Mouse (Mus musculus) lung, adult 2 months (tissue): ENCODE results near the gene Ptpru. TPM values are rescaled to one million over a fixed set of nuclear protein-coding genes. Genes with fewer than 3 reads are reported as not detected.

Source experiments
- DNase-seq: peaks from one replicate; pipeline ENCODE4 v3.0.0; 2022
- H3K4me1 ChIP-seq: fragments of 200-500 bp; 2 replicates; pipeline ENCODE4 v1.6.1; 2011; ENCODE audit warnings: low read length; ENCODE audit not compliant: control insufficient read depth, insufficient read depth
- H3K4me3 ChIP-seq: fragments of 200-500 bp; replicated peaks from 2 replicates; pipeline ENCODE3; 2011; ENCODE audit warnings: low read depth, mild to moderate bottlenecking, control low read depth, low read length; ENCODE audit errors: extremely low read depth
- CTCF ChIP-seq: fragments of 200-500 bp; IDR thresholded peaks from 2 replicates; pipeline ENCODE4 v1.5.1; 2011; ENCODE audit warnings: mild to moderate bottlenecking, low read length, control low read depth; ENCODE audit not compliant: insufficient read depth
- POLR2A ChIP-seq: fragments of 200-500 bp; IDR thresholded peaks from 2 replicates; pipeline ENCODE4 v1.6.1; 2011; ENCODE audit warnings: low read depth, mild to moderate bottlenecking, control low read depth, low read length, borderline replicate concordance; ENCODE audit errors: extremely low read depth
- WGBS: fragments of 180-500 bp; shearing (Covaris S2); methylation state at CpG from one replicate; pipeline ENCODE4 v1.1.7; 2018; 5-methylcytosine and 5-hydroxymethylcytosine counted together
- polyA plus RNA-seq: library from polyadenylated mRNA; depleted of rRNA; stranded (reverse); fragments of >200 nt; gene quantifications from 2 replicates; pipeline ENCODE4 v1.2.3, GENCODE M21; 2012

Gene Ptpru
- polyA plus RNA-seq, 1 experiment: 32.4 TPM

DNA sequence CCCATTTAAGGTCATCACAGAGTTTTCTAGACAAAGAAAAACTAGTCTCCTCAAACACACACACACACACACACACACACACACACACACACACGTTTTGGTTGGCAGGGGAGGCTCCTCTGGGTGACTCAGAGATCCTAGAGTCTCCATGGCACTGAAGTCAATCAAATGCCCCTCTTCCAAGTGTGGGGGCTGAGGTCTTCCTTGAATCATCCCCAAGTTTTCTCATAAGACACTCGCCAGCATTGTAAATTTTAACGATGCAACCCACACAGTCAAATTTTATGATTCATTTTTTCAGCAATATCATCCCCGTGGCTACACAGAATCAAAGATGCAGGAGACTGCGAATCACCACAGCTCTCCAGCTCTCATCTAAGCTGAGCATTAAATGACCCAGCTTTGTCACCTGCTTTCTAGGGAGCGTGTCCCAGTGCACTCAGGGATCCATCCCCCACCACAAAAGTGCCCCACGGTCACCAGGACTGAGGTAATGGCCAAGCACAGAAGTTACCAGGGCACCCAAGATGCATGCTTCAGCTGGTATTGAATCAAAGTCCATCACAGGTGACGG is 75.8 kb downstream of the Ptpru start:
- WGBS: 79% methylated on average over 8 of the region's 8 CpGs
- Histone ChIP-seq H3K4me3 (no peak overlapping the region), H3K4me1 (no peaks in the 10 kb centered on the region)
- no peak for DNase-seq
- TF ChIP-seq POLR2A: no peak
- no peak for TF ChIP-seq CTCF

DNA sequence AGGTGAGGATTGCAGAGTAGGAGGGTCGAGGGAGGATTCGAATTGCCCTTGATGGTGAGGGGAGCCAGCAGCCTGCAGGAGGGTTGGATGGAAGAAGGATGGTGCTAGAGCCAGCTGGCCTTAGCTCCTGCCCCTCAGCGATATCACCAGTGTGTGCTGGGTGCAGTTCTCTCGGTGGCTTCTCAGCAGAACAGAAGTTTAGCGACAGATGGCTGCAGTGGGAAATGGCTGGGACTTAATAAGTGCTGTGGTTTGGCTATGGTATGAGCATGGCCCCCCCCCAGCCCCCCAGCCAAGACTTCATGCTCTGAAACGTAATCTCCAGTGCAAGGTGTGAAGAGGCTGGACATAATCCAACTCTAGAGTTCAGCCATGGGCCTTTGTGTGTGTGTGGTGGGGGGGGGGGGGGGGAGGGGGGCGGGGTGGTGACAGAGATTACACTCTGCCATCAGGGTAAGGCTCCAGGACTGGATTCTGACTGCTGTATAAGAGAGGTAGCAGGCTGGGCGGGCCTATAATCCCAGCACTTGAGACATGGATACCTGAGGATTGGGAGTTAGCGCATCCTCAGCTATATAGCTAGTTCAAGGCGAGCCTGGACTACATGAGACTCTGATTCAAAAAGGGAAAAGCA is 85.8 kb downstream of the Ptpru start:
- no peak for TF ChIP-seq CTCF
- TF ChIP-seq POLR2A: no peak
- no peak for DNase-seq
- H3K4me1 ChIP-seq: no peaks in the 10 kb centered on the region
- WGBS: 56% methylated on average over 10 of the region's 10 CpGs
- no peak overlapping the region for H3K4me3 ChIP-seq

DNA sequence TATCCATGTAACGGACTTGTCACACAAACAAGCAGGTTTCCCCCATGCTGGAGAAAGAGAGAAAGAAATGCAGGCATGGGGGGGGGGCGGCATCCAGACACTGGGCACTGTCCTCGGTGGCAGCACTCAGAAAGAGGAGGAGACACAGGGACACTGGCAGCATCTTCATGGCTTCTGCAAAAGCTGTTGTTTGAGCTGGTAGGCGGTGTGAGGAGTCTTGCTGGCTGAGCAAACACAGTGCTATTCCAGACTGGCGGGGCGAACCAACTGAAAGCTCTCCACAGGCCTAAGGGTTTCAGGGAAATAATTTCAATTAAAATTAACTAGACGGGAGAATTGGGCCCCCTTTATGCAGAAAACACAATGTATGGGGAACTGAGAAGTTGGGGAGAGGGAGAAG is 86.5 kb downstream of the Ptpru start:
- DNase-seq: no peak
- WGBS: 63% methylated on average over 7 of the region's 7 CpGs
- Histone ChIP-seq H3K4me3 (no peak overlapping the region), H3K4me1 (no peaks in the 10 kb centered on the region)
- TF ChIP-seq POLR2A (no peak), CTCF (no peak)

DNA sequence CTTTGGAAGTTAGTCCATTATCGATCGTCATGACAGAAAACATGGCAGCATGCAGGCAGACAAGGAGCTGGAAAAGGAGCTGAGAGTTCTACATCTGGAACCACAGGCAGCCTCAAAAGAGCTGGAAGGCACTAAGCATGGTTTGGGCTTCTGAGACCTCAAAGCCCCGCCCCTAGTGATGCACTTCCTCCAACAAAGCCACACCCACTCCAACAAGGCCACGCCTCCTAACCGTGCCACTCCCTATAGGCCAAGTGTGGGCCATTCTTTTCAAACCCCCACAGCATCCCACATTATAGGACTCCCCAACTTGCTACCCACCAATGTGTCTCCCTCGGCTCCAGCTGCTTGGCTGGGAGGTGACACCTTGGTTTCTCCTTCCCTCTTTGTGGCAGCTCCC is 88.3 kb downstream of the Ptpru start:
- DNase-seq: no peak
- Histone ChIP-seq H3K4me1 (no peaks in the 10 kb centered on the region; the same call in 1 of the 2 replicates), H3K4me3 (no peak overlapping the region)
- no peak for TF ChIP-seq CTCF
- no peak for TF ChIP-seq POLR2A
- WGBS: 79% methylated on average over 6 of the region's 6 CpGs

DNA sequence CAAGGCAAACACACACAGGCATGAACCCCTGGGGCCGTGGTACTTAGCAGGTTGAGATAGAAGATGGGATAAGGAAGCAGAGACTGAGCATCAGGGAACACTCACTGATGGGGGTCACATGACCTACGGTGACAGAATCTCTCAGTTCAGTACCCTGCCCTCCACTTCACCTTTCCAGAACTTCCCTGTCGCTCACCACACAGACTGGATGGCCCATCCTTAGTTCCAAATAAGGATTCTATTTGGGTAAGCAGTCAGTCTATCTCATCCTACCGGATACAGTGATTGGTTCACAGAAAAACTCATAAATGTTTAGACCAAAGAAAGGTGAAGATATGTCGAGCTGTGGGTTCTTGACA is 93.4 kb downstream of the Ptpru start:
- peaks cover 13% of the 10 kb centered on the region for H3K4me1 ChIP-seq
- TF ChIP-seq POLR2A: no peak
- no peak for TF ChIP-seq CTCF
- WGBS: 29% methylated on average over 5 of the region's 5 CpGs
- no peak overlapping the region for H3K4me3 ChIP-seq
- no peak for DNase-seq

DNA sequence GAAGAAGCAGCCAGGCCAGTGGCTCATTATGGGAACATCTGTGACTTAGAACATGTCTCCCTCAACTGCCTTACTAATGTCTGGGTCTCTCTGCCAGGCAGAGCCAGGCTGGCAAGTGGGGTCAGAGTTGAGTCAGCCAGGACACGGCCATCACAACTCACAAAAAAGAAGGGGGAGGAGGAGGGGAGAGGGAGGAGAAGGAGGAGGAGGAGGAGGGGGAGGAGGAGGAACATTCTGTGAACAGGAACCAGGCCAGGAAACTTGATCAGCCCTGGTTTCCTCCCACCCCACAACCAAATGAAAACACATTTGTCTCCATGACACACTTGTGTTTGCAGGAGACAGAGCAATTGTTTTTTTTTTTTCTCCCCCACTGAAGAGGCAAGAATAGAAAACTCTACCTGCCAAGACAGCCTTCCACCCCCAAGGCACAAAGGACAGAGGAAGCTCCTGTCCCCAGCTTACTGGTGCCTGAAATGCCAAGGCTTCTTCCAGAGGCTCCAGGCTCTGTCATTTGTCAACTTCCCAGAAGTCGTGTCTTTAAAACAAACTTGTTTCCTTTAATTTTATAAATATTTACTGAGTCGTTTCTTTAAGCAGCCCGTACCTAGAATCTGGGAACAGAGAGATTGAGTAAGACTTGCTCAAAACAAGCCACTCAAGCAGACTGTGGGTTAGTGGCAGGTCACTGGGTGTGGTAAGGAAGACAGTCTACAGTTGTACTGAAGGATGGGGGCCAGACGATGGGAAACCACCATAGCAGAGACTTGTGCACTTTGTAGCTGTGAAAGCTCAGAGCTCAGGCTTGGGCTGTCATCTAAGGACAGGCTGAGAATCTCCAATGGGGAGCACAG is 94.0 kb downstream of the Ptpru start:
- Histone ChIP-seq H3K4me3 (no peak overlapping the region), H3K4me1 (peaks cover 13% of the 10 kb centered on the region)
- TF ChIP-seq POLR2A (peak; percentile 25; the same call in 1 of the 2 replicates), CTCF (no peak)
- DNase-seq: peak; percentile 40
- 4% methylated on average over 5 of the region's 5 CpGs for WGBS

DNA sequence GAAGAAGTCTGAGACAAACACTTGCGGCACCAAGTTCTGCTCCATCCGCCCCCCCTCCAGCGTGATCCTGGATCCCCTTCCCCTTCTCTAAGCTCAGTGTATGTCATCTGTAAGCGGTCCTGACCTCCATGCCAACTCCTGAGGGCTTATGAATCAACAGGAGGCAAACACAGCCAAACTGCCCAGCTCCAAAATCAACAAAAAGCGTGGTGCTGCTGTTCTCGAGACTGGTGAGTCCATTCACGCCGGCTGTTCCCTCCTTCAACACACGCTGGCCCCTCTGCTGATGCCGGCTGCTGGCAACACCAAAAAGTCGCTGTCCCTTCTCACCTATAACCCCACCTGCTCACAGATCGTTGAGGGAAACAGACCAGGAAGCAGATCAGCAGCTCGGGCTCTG is 95.1 kb downstream of the Ptpru start:
- peaks cover 13% of the 10 kb centered on the region for H3K4me1 ChIP-seq
- H3K4me3 ChIP-seq: no peak overlapping the region
- TF ChIP-seq CTCF (no peak), POLR2A (peak; percentile 19; the same call in 1 of the 2 replicates)
- peak; percentile 26 for DNase-seq
- WGBS: 42% methylated on average over 13 of the region's 13 CpGs

DNA sequence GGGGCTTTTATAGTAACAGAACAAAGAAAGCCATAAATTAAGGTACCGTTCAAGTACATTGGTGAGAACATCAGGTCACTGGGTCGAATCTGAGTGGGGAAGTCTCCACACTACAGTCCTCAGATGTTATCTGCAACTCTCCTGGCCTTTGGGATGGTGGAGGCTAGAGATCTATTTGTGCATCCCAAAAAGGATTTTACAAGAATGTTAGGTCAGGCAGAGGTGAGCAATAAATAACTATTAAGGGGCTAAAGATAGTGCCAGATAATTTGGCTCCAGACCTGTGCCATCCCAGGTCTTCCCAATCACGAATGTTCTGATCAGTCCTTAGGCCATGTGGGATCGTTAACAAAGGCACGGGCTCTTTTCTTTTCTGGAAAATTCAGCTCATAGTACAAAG is 97.5 kb downstream of the Ptpru start:
- 69% methylated on average over 5 of the region's 5 CpGs for WGBS
- no peak for DNase-seq
- H3K4me3 ChIP-seq: no peak overlapping the region
- TF ChIP-seq CTCF (no peak), POLR2A (no peak)
- peaks cover 13% of the 10 kb centered on the region for H3K4me1 ChIP-seq

DNA sequence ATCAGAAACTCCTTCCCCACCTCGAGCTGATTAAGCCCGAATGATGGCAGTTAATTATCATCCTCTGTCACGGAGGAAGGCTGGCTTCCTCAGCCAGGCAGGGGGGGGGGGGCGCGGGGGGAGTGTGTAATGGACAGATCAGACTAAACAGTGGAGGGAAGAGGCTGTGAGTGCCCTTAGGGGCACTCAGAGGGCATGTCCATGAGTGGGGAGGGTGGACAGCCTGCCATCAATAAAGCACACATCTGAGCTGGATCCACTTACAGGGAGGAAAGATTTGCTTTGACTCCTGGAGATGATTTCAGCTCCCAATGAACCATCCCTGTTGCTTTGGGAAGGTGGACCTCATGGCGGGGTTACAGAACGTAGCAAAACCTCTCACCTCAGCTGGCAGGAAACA is 109.5 kb downstream of the Ptpru start:
- Histone ChIP-seq H3K4me1 (no peaks in the 10 kb centered on the region), H3K4me3 (no peak overlapping the region)
- TF ChIP-seq CTCF: no peak
- no peak for TF ChIP-seq POLR2A
- WGBS: 35% methylated on average over 7 of the region's 7 CpGs
- no peak for DNase-seq

DNA sequence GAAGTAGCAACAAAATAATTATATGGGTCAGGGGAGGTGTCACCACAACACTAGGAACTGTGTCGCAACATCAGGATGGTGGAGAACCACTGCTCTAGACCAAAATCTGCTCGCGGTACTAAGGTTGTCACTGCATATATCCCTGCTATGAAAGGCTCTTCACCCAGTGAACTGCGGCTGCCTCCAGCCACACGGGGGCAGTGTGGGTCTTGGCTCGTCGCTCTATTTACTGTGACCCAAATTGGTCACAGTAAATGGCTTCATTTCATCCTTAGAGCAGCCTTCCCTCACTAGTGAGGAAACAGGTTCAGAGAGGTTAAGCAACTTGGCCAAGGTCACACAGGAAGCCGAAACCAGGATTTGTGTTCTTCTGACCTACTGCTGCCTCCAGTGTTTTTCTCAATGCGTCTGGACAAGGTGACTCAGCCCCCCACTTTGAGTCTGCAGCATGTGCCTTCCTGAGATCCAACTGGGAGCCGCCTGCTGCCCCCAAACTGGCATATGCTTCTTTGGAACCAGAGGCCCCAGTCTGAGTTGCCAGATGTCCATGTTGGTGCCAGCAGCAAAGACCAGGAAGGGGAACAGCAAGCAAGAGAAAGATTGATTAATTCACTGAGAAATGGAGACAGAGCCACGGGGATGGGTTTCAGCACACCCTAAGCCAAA is 114.5 kb downstream of the Ptpru start:
- TF ChIP-seq CTCF (peak; percentile 84), POLR2A (no peak)
- H3K4me1 ChIP-seq: peaks cover 10% of the 10 kb centered on the region; the same call in 1 of the 2 replicates
- 43% methylated on average over 11 of the region's 11 CpGs for WGBS
- no peak overlapping the region for H3K4me3 ChIP-seq
- peak; percentile 74 for DNase-seq
